Mouse (Mus musculus) activated CD4-positive, CD25-positive, alpha-beta regulatory T cell, adult 4 months (primary cell): ENCODE measurements around the gene 1700030K09Rik. TPM values are rescaled to one million over a fixed set of nuclear protein-coding genes. Genes with fewer than 3 reads are reported as not detected.

Experiments used
- ATAC-seq: one replicate; pipeline ENCODE4 v1.8.0; 2017
- polyA plus RNA-seq, 2 experiments: library from polyadenylated mRNA; unstranded; fragments of 100-300 nt; shearing (Covaris generic); gene quantifications; one replicate each; pipeline ENCODE4 v1.2.1; 2017

1700030K09Rik gene
- 1 to 10 TPM; 3.7 to 5.3 TPM for polyA plus RNA-seq

- ATAC-seq, result peak; percentile 100
Measured at GRCm38 (mm10) chr8:72443338-72443993, at the start of gene 1700030K09Rik, which contains the start of gene Calr3. Gene 1700030K09Rik, plus strand, starts transcription at chr8:72443880. Gene Calr3, minus strand, starts transcription at chr8:72443870.

GRCm38 (mm10) chr8:72401381-72401780, 42.3 kb upstream of the 1700030K09Rik start:
- ATAC-seq, result no peak

GRCm38 (mm10) chr8:72402981-72403380, 40.7 kb upstream of the 1700030K09Rik start:
- ATAC-seq, result no peak

GRCm38 (mm10) chr8:72407878-72408277, 35.8 kb upstream of the 1700030K09Rik start:
- ATAC-seq, result no peak

GRCm38 (mm10) chr8:72409443-72409842, 34.2 kb upstream of the 1700030K09Rik start:
- ATAC-seq, result peak; percentile 23

GRCm38 (mm10) chr8:72413839-72414238, 29.8 kb upstream of the 1700030K09Rik start:
- ATAC-seq, result no peak

- ATAC-seq, result no peak
Measured at GRCm38 (mm10) chr8:72415252-72415651, 28.4 kb upstream of the 1700030K09Rik start.

GRCm38 (mm10) chr8:72418073-72418472, 25.6 kb upstream of the 1700030K09Rik start:
- ATAC-seq, result no peak

- no peak for ATAC-seq
Measured at GRCm38 (mm10) chr8:72420571-72421361, 22.9 kb upstream of the 1700030K09Rik start.

- ATAC-seq, result peak; percentile 99
Measured at GRCm38 (mm10) chr8:72421362-72422335, 22.0 kb upstream of the 1700030K09Rik start, which contains the start of gene Eps15l1. Gene Eps15l1, minus strand, starts transcription at chr8:72421460.

- no peak for ATAC-seq
Measured at GRCm38 (mm10) chr8:72422926-72423325, 20.8 kb upstream of the 1700030K09Rik start.

- ATAC-seq, result no peak
Measured at GRCm38 (mm10) chr8:72429676-72430075, 14.0 kb upstream of the 1700030K09Rik start.

- no peak for ATAC-seq
Measured at GRCm38 (mm10) chr8:72434952-72435351, 8.7 kb upstream of the 1700030K09Rik start.

- no peak for ATAC-seq
Measured at GRCm38 (mm10) chr8:72438248-72439015, 5.2 kb upstream of the 1700030K09Rik start.

GRCm38 (mm10) chr8:72443994-72444350, 292 bp downstream of the 1700030K09Rik start:
- peak; percentile 13 for ATAC-seq

GRCm38 (mm10) chr8:72445071-72445470, 1.4 kb downstream of the 1700030K09Rik start:
- ATAC-seq, result no peak

GRCm38 (mm10) chr8:72451516-72451915, 7.8 kb downstream of the 1700030K09Rik start:
- ATAC-seq, result no peak

GRCm38 (mm10) chr8:72453904-72454303, 10.2 kb downstream of the 1700030K09Rik start:
- ATAC-seq, result no peak

- no peak for ATAC-seq
Measured at GRCm38 (mm10) chr8:72455317-72455716, 11.6 kb downstream of the 1700030K09Rik start.

GRCm38 (mm10) chr8:72457806-72458205, 14.1 kb downstream of the 1700030K09Rik start:
- no peak for ATAC-seq

GRCm38 (mm10) chr8:72458457-72458856, 14.8 kb downstream of the 1700030K09Rik start:
- no peak for ATAC-seq
